Mouse (Mus musculus) myocyte (in vitro differentiated cells): ENCODE measurements around the gene Eps8l1.

Experiments
- POLR2A ChIP-seq: IDR thresholded peaks from one replicate; pipeline ENCODE4 v1.6.1; 2011; ENCODE audit warnings: low read depth, mild to moderate bottlenecking, control low read depth, moderate library complexity; ENCODE audit not compliant: insufficient read length
- POLR2AphosphoS2 ChIP-seq: IDR thresholded peaks from one replicate; pipeline ENCODE4 v1.6.1; 2011; ENCODE audit warnings: low read depth, control low read depth; ENCODE audit not compliant: insufficient read length
- TCF12 ChIP-seq: IDR thresholded peaks from one replicate; pipeline ENCODE4 v1.6.1; 2011; ENCODE audit warnings: mild to moderate bottlenecking, control low read depth; ENCODE audit not compliant: poor library complexity, insufficient read depth, severe bottlenecking

DNA sequence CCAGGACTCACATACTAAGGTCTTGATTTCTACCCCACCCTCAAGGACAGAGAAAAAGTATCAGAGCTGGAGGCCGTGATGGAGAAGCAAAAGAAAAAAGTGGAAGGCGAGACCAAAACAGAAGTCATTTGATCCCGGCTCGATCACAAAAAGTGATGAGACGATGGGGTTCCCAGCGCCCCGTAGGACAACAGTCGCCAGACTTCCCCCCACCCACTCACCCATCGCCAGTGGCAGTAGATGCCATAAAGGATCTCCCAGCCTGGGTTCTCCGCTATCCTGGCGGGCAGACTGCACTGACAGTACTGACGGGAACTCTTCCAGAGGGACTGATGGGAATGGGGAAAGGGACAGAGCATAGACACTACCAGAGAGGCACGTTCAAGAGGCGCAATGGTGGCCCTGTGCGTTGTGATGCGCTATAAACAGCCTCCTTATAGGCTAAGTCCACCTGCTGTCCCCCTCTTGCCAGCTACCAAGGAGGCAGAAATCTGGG lies 18.4 kb downstream of the Eps8l1 start:
- no peak for TF ChIP-seq POLR2AphosphoS2
- TF ChIP-seq POLR2A = no peak
- TF ChIP-seq TCF12 = no peak
